Mouse (Mus musculus) large intestine, adult 2 months (tissue): ENCODE measurements at regions not wholly inside any gene's neighbourhood (a gene's known extent, or its start where the extent isn't known, plus 50 kb on each side); places are given as distances from the start of the nearest gene placed in this dataset.

Source experiments
- DNase-seq: peaks from one replicate; pipeline ENCODE4 v3.0.0-alpha.2; 2012; ENCODE audit warnings: low read depth, low spot score
- WGBS: fragments of 180-500 bp; shearing (Covaris S2); methylation state at CpG from one replicate; pipeline ENCODE4 v1.1.7; 2018; 5-methylcytosine and 5-hydroxymethylcytosine counted together

DNA sequence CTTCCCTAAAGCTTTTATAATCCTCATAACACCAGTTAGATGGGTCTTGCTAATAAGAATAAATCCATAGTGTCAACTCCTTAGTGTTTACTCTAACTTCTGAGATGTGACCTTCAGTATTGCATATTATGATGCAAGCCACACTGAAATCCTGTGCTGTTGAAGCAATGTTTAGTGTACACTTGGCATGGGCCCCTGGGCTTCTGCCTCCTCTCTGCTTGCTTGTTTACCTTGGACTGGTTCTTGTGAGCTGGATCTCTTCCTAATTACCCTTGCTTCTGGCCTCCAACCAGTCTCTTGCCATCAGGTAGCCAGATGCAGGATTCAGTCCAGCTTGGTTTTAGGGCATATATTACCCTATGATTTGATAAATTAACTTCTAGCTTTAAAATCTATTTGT lies 57.0 kb downstream of the Rgs2 start:
- peak; percentile 19 for DNase-seq

DNA sequence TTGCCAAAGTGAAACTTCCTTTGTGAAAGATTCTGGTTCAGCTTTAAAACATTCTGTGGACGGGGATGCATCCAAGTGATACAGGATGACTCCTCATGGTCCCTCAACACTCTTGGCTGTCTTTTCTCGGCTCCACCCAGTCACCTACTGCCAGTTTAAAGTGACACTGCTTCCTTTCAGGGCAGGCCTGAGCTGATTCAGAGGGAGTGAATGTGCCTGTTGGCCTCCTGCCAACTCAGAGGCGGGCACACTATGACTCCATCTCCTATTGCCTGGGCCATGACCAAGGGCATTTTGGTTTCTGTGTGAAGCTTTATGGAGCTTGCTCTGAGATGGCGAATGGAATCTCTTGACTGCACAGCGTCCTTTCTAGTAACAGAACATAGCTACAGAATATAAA lies 62.5 kb downstream of the Rgs2 start:
- WGBS, result 32% methylated on average over 5 of the region's 5 CpGs
- peak; percentile 21 for DNase-seq

GRCm38 (mm10) chr1:143939511-143939910 lies 64.5 kb downstream of the Rgs2 start:
- WGBS, result 55% methylated on average over 2 of the region's 2 CpGs
- no peak for DNase-seq

DNA sequence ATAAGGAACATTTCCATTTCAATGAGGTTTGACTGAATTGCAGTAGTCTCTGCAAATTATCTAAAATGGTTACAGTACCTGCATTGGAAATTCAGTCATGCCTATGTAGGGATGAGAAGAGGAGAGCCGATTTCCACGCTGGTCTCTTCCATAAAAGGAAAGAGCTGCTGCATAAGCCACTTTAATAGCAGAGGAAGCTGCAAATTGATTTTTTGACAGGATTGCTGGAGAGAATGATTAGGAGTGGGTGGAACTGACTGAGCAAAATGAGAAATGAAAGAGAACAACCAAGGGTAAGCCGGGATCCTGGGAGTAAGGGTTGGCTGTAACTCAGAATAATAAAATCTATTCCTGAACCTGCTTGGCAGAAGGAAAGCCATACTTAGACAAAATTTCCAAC lies 65.4 kb downstream of the Rgs2 start:
- DNase-seq, result no peak
- WGBS, result 76% methylated on average over 3 of the region's 3 CpGs

- 90% methylated on average over 3 of the region's 3 CpGs for WGBS
- DNase-seq, result no peak
Measured at GRCm38 (mm10) chr1:143930798-143931197, 73.2 kb downstream of the Rgs2 start.

GRCm38 (mm10) chr1:143929567-143930165 lies 74.3 kb downstream of the Rgs2 start:
- DNase-seq, result no peak
- 47% methylated on average over 5 of the region's 5 CpGs for WGBS

DNA sequence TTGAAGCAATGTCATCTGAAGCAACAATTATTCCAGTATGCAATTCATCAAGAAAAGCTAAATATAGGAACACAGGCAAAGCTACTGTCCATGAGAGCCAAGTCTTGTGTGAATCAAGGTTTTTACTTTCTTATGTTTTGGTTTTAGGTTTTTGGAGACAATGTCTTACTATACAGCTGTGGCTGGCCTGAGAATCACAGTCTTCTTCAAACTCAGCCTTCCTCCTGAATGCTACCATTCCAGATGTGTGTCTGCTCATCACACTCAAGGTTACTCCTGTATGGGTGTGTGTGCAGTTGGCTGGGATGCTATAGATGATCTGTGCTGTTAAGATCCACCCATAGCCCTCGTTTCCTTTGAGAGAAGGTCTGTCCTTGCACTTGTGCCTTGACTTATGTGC lies 81.5 kb downstream of the Rgs2 start:
- DNase-seq, result no peak
- WGBS, result 35% methylated on average over 1 of the region's 1 CpGs

DNA sequence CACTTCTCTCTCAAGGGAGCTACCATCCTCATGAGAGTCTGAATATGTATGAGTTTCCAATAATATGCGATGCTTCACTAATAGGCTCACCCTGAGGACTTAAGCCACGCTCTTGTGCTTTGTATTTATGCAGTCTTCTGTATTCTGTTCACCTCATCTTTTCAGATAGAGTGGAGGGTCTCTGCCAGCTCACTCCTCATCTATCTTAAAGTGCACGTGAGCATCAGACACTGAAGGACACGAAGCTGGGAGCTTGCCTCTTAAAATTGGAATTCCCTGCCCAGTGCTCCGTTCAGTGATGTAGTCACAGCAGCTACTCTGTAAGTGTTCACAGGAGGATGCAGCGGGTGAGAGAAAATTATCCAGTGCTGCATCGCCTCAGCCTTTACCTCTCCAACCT lies 83.7 kb downstream of the Rgs2 start:
- WGBS, result 81% methylated on average over 7 of the region's 7 CpGs
- no peak for DNase-seq

GRCm38 (mm10) chr1:143918949-143919348 lies 85.0 kb downstream of the Rgs2 start:
- WGBS, result 69% methylated on average over 5 of the region's 5 CpGs

GRCm38 (mm10) chr1:143918146-143918774 lies 85.7 kb downstream of the Rgs2 start:
- WGBS, result 86% methylated on average over 9 of the region's 9 CpGs

More at GRCm38 (mm10) chr1:143918949-143919348, 85.0 kb downstream of the Rgs2 start:
- no peak for DNase-seq

DNA sequence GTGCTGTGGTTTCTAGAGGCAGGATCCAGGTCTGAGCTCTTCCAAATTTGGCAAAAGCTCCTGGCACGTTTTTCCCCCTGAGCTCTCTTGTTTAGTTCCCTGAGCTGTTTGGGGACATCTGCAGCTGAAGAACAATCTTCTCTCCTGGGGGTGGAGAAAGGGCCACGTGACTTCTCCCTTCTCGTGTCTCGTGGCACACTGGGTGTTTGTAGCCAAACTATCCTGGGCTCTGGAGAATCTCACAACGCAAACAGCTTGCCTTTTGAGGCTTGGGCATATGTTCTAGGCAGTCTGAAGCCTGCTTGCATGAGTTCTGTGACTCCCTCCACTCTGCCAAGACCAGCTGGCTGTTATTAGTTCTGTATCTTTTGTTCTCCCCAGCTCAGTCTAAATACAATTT lies 86.3 kb downstream of the Rgs2 start:
- no peak for DNase-seq
- WGBS, result 39% methylated on average over 5 of the region's 5 CpGs

More at GRCm38 (mm10) chr1:143918146-143918774, 85.7 kb downstream of the Rgs2 start:
- DNase-seq, result no peak

GRCm38 (mm10) chr1:143916587-143916986 lies 87.4 kb downstream of the Rgs2 start:
- no peak for DNase-seq
- 72% methylated on average over 9 of the region's 9 CpGs for WGBS

GRCm38 (mm10) chr1:143912586-143912985 lies 91.4 kb downstream of the Rgs2 start:
- 69% methylated on average over 3 of the region's 3 CpGs for WGBS
- DNase-seq, result no peak

GRCm38 (mm10) chr1:143911230-143911629 lies 92.7 kb downstream of the Rgs2 start:
- DNase-seq, result no peak
- 67% methylated on average over 3 of the region's 3 CpGs for WGBS

- no peak for DNase-seq
Measured at GRCm38 (mm10) chr1:143910530-143910929, 93.4 kb downstream of the Rgs2 start.

- WGBS, result 71% methylated on average over 6 of the region's 6 CpGs
Measured at GRCm38 (mm10) chr1:143907312-143907711, 96.6 kb downstream of the Rgs2 start.

GRCm38 (mm10) chr1:143906881-143907280 lies 97.1 kb downstream of the Rgs2 start:
- no peak for DNase-seq

More at GRCm38 (mm10) chr1:143907312-143907711, 96.6 kb downstream of the Rgs2 start:
- no peak for DNase-seq

- 80% methylated on average over 3 of the region's 3 CpGs for WGBS
- DNase-seq, result no peak
Measured at GRCm38 (mm10) chr1:143903985-143904384, 100.0 kb downstream of the Rgs2 start.

GRCm38 (mm10) chr1:143903234-143903633 lies 100.7 kb downstream of the Rgs2 start:
- no peak for DNase-seq
- 61% methylated on average over 5 of the region's 5 CpGs for WGBS

- no peak for DNase-seq
- whole genome bisulfite sequencing, result 74% methylated on average over 6 of the region's 6 CpGs
Measured at GRCm38 (mm10) chr1:143901127-143901920, 102.6 kb downstream of the Rgs2 start.

DNA sequence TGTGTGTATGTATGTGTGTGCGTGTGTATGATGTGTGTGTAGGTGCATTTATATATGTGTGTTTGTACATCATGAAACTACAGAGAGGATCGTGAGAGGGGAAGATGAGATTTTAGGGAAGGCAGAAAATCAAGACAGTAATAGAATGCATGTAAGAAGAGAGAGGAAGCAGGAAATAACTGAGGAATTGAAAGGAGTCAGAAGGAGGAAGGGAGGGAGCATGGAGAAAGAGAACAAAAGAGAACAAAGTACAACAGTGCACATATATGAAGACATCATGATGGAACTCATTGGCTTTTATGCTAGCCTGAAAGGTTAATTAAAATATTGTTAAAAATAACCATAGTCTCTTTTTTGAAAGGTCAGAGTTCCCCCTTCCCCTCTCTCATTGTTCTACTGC lies 111.4 kb downstream of the Uchl5 start:
- WGBS, result 46% methylated on average over 2 of the region's 2 CpGs
- no peak for DNase-seq
